Mouse (Mus musculus): Measurements from ENCODE around the gene Glrx5.

Gene Glrx5

DNA sequence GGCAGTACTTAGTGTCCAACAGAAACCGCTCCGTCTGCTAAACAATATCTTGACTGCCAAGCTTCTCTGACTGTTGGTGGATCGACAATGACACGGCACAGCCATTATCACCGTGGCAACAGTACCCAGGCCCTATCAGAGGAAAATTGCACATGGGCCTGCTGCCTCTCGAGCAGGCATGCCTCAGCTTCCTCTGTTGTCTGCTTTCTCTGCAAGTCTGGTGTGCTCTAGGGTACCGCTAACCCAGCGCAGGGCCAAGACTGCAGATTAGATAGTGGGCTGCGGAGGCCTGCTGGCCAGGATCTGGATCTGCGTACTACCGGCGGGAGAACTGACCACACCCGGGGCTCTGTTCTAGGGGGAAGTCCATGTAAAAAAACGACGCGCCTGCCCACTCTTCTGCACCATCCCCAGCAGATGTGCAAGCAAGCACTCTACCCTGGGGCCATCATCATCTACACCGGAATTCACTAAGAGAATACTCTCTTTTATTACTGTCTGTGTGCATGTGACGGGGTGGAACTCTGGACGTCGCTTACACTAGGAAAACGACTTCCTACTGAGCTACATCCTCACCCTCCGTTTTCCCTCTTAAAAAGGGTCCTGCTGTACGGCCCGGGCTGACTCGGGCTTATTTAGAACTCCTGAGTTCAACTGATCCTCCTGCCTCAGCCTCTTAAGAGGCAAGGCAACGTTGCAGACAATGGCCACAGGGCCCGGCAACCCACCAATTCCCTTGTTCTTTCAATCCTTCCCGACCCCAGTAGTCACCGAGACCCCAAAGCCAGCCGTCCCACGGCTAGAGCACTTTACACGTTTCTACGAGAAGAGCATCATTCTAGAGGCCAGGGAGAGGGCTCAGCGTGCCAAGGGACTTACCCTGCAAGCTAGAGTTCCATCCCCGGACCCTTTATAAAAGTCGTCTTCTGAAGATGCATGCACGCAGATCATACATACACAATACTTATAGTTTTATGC, 1.1 kb upstream of the Glrx5 start:
- peak; percentile 31 for DNase-seq (ENCODE audit: low spot score)

DNA sequence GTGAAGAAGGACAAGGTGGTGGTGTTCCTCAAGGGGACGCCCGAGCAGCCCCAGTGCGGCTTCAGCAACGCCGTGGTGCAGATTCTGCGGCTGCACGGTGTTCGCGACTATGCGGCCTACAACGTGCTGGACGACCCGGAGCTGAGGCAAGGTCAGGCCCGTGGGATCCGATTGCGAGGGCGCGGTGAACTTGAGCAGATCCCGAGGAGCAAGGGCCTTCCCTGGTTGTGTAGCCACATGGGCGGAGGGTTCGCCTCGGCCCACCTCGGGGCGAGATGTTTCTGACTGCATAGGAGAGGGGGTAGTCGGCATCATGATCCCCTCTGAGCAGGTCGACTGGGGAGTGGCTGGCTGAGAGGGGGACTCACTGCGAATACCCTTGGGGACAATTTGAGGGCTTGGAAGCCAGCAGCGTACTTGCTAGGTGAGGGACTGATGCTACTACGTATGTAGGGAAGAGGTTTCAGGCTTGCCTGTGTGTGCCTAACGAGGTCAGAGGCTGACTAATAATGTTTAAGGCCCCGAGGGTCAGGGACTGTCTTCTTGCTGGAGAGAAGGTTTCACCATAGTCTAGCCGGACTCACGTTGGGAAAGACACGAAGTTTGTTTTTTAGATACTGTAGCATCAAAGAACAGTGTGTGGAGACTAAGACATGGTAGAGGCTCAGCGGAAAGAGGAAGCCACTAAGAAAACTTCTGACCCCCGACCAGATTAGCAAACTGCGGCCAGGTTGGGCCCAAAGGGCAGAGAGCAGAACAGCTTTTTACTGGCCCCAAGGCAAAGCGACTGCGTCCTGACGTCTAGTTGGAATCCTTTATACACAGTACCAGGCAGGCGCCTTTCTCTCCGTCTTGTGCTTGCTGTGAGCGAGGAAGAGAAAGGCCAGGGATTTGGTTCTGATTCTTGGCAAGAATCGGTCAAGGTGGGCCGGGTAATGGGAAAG, 616 bp downstream of the Glrx5 start:
- DNase-seq (ENCODE audit: low spot score), result no peak

GRCm38 (mm10) chr12:105034130-105034769, 1.8 kb downstream of the Glrx5 start:
- DNase-seq (ENCODE audit: low spot score), result no peak

GRCm38 (mm10) chr12:105038211-105038610, 5.7 kb downstream of the Glrx5 start:
- no peak for DNase-seq (ENCODE audit: low spot score)

- no peak for DNase-seq (ENCODE audit: low spot score)
These were observed 6.4 kb downstream of the Glrx5 start for GRCm38 (mm10) chr12:105038918-105039317.

GRCm38 (mm10) chr12:105039578-105040289, 7.2 kb downstream of the Glrx5 start:
- DNase-seq (ENCODE audit: low spot score), result no peak

DNA sequence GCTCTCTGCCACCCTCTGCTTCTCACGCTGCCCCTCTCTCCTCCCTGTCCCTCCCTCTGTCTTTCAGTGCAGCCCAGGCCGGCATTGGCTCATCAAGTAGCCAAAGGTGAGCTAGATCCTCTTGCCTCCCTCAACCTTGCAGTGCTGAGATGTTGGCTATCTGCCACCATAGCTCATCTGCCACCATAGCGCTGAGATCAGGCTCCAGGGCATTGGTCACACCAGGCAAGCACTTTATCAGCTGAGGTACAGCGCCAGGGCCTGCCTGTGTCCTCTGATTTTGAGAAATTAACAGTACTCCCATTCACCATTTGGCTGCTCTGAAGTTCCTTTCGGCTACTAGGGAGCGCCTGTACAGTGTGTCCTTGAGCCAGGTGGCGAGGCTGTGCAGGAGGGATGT, 8.5 kb downstream of the Glrx5 start:
- no peak for DNase-seq (ENCODE audit: low spot score)

DNA sequence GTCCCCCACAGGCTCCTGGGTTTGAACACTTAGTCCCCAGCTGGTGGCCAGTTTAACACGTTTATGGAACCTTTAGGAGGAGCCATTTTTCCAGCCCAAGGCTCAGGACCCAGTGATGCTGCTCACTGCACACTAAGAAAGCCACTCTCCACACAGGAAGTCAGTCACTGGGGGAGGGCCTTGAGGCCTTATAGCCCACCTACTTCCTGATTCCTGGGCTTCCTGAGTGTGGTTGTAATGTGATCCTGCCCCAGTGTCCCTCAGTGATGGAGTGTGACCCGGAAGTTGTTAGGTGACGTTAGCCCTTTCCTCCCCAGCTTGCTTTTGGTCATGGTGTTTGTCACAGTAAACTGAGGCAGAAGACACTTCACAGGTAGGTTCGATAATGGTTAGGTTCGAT, 10.6 kb downstream of the Glrx5 start:
- no peak for DNase-seq (ENCODE audit: low spot score)

- no peak for DNase-seq (ENCODE audit: low spot score)
These were observed 12.3 kb downstream of the Glrx5 start for GRCm38 (mm10) chr12:105044775-105045174.

GRCm38 (mm10) chr12:105048301-105048863, 15.9 kb downstream of the Glrx5 start:
- DNase-seq (ENCODE audit: low spot score), result no peak

DNA sequence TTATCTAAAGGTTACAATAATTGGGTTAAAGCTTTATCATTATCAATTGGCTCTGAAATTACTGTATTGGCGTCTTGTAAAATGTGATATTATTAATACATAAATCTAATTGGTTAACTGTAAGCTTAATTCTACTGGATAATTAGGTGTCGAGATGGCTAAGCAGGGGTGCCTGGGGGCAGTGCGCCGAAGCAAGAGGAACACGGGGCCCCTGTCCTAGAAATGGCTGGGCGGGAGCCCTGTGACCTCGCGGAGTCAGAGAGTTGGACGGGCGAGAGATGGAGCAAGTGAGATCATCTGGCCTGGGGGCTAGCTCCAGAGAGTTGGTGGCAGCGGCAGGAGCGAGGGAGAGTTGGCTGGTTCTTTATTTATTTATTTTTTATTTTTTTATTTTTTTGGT, 17.3 kb downstream of the Glrx5 start:
- DNase-seq (ENCODE audit: low spot score), result no peak

- DNase-seq (ENCODE audit: low spot score), result peak; percentile 82
These were observed 18.4 kb downstream of the Glrx5 start for GRCm38 (mm10) chr12:105050898-105051297.

DNA sequence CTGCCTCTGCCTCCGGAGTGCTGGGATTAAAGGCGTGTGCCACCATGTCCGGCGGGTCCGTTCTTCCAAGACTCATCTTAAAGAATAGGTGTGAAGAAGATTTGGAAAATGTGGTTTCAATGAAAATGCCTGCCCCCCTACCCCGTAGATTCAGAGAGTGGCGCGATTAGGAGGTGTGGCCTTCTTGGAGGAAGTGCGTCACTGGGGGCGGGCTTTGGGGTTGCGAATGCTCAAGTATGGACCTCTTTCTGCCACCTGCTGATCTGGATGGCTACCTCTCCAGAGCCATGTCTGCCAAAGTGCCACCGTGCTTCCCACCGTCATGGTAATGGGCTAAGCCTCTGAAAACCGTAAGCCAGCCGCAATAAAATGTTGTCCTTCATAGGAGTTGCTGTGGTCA, 21.6 kb downstream of the Glrx5 start:
- DNase-seq (ENCODE audit: low spot score), result no peak

DNA sequence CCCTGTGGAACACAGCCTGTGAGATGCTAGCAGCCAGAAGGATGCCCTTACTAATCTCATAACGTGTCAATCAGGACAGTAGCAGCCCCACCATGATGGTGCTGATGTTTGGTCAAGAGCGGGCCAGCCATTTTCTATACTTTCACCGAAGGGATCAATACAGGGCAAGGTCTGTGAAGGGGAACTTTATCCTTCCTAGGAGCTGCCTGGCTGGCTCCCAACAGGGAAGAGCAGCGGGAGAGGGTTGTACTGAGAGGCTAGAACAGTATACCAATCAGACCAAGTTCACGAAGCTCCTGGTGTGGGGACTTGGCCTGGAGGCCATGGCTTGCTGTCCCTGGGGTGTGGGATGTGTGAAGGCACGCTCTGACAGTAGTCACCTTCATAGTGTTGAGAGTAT, 22.8 kb downstream of the Glrx5 start:
- DNase-seq (ENCODE audit: low spot score), result no peak

GRCm38 (mm10) chr12:105060006-105060405, 27.5 kb downstream of the Glrx5 start:
- no peak for DNase-seq (ENCODE audit: low spot score)

DNA sequence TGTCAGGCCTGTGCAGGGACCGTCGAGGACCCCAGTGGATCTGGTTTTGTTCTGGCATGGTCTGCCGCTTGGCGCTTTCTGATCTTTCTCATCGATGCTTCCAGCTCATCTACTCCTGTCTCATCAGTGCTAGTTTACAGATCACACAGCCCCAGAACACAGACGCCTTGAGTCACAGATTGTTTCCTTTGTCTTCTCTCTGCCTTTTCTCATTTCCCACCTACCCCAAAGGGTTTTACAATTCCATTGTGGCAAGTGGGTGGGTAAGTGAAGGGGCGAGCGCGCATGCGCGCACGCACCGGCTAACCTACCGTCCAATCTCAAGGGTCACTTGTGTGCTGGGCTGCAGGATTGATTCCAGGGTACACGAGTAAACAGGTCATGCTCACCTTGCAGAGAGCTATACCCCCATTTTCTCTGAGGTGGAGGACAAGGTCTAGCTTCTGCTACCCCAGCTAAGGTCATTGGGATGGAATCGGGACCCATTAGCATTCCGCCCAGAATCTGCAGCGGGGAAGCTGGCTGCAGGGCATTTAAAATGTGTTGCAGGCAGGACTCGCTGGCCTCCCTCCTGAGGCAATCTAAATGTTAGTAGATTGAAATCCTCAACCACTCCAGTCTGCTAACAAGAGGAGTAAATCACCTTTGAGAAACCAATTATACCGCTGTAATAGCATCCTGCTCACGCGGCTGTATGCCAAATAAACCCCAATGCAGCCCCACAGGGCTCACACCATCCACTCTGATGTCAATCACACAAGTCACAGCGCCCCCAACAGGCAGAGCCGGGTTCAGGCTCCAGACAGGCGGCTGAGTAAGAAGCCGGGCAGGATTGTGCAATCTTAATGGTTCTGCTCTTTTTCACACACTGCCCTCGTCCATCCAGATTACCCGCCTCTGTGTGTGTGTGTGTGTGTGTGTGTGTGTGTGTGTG, 31.0 kb downstream of the Glrx5 start:
- no peak for DNase-seq (ENCODE audit: low spot score)

- DNase-seq (ENCODE audit: low spot score), result no peak
These were observed 31.7 kb downstream of the Glrx5 start for GRCm38 (mm10) chr12:105064168-105064567.

DNA sequence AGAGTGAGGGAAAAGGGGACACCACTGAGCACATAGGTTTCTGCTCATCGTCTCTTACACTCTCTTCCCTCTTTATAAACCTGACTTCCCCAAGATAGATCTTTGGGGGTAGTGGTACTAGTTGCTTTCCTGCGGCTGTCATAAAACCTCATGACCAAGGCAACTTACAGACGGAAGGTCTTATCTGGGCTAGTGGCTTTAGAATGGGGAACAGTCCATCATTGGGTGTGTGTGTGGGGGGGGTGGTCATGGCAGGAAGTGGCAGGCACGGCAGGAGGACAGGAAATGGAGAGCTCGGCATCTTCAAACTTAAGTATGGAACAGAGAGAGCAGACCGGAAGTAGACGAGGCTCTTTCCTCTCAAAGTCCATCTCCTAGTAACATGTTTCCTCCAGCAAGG, 32.6 kb downstream of the Glrx5 start:
- no peak for DNase-seq (ENCODE audit: low spot score)

- DNase-seq (ENCODE audit: low spot score), result no peak
These were observed 34.0 kb downstream of the Glrx5 start for GRCm38 (mm10) chr12:105066523-105066922.

DNA sequence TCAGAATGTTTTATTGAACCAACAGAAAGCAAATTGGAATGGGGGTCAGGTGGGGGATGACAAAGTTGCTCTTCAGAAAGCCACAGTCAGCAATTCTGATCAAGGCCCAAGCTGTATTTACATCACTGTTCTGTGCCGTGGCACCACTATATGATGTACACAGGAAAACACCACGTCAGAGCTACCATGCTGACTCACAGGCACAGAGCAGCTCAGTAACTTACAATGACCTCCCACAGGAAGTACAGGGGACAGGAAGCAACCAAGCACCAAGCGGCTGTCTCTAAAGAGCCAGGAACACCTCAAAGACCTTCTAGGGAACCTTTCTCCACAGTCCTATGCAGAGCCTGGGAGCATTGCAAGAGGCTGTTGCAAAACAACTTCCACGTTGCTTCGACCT, 36.4 kb downstream of the Glrx5 start:
- DNase-seq (ENCODE audit: low spot score), result no peak

All from retina, embryonic 14.5 days (tissue).